Mouse (Mus musculus) heart, adult 2 months (tissue): ENCODE data around the gene Cfap45. TPM values are rescaled to one million over a fixed set of nuclear protein-coding genes. Genes with fewer than 3 reads are reported as not detected.

Experiments used
- DNase-seq, 2 experiments: peaks; one replicate each; pipeline ENCODE4 v3.0.0; 2021
- H3K27ac ChIP-seq: fragments of 200-600 bp; 2 replicates; pipeline ENCODE4 v1.8.1; 2022
- H3K27me3 ChIP-seq: fragments of 200-500 bp; 2 replicates; pipeline ENCODE4 v1.6.1; 2012; ENCODE audit warnings: mild to moderate bottlenecking, low read length, inconsistent platforms, mixed read lengths; ENCODE audit not compliant: control insufficient read depth, insufficient read depth
- H3K36me3 ChIP-seq: fragments of 200-500 bp; 2 replicates; pipeline ENCODE4 v1.6.1; 2012; ENCODE audit warnings: low read length, inconsistent platforms; ENCODE audit not compliant: control insufficient read depth, insufficient read depth
- H3K4me1 ChIP-seq: fragments of 200-500 bp; 2 replicates; pipeline ENCODE4 v1.6.1; 2011; ENCODE audit warnings: low read length; ENCODE audit not compliant: control insufficient read depth, insufficient read depth
- H3K4me3 ChIP-seq: fragments of 200-600 bp; 2 replicates; pipeline ENCODE4 v1.8.1; 2022
- H3K79me2 ChIP-seq: fragments of 200-500 bp; replicated peaks from 2 replicates; pipeline ENCODE4 v1.6.1; 2012; ENCODE audit warnings: mild to moderate bottlenecking, inconsistent platforms, low read length, moderate library complexity, mixed read lengths; ENCODE audit not compliant: control insufficient read depth, insufficient read depth
- H3K9ac ChIP-seq: fragments of 200-500 bp; 2 replicates; pipeline ENCODE4 v1.6.1; 2012; ENCODE audit warnings: low read depth, mild to moderate bottlenecking, control low read depth, inconsistent platforms, low read length, mixed read lengths
- CTCF ChIP-seq: fragments of 200-600 bp; IDR thresholded peaks from 2 replicates; pipeline ENCODE4 v1.8.1; 2022; ENCODE audit warnings: antibody characterized with exemption, mild to moderate bottlenecking, moderate library complexity
- EP300 ChIP-seq: fragments of 200-500 bp; IDR thresholded peaks from 2 replicates; pipeline ENCODE4 v1.6.1; 2011; ENCODE audit warnings: low read depth, low read length, control low read depth; ENCODE audit not compliant: insufficient read depth
- POLR2A ChIP-seq: fragments of 200-500 bp; IDR thresholded peaks from 2 replicates; pipeline ENCODE4 v1.6.1; 2011; ENCODE audit warnings: mild to moderate bottlenecking, low read depth, low read length, control low read depth; ENCODE audit not compliant: insufficient read depth
- WGBS: fragments of 180-500 bp; shearing (Covaris S2); methylation state at CpG from one replicate; pipeline ENCODE4 v1.1.7; 2018; 5-methylcytosine and 5-hydroxymethylcytosine counted together
- intact Hi-C: fragments of 180-260 bp; cut with DNase I; formaldehyde crosslinking; loops from one replicate; pipeline ENCODE4 v1.15.1; 2025
- polyA plus RNA-seq: library from polyadenylated mRNA; depleted of rRNA; stranded (reverse); fragments of >200 nt; gene quantifications from 2 replicates; pipeline ENCODE4 v1.2.3, GENCODE M21; 2012
- total RNA-seq, 2 experiments: library from RNA; stranded (reverse); gene quantifications; 2 replicates each; pipeline ENCODE4 v1.2.3; 2021

Cfap45 gene
- total and polyA plus RNA-seq, 3 experiments: 0.39 to 0.53 (median 0.52) TPM

DNA sequence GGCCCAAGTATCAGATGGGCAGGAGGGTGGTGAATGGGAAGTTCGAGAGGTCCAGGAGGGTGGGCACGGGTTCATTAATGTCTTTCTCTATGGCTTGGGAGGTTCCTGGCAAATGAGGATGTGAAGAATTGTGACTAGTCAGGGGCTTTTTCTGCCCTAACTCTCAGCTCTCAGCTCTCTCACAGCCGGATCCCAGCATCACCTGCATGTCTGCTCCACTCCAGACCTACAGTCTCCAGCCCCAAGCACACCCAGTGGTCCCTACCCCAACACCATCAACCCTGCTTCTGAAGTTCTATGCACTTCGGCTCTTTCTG lies 6.4 kb upstream of the Cfap45 start:
- WGBS: 16% methylated on average over 4 of the region's 4 CpGs
- no peak overlapping the region for H3K4me3 ChIP-seq

DNA sequence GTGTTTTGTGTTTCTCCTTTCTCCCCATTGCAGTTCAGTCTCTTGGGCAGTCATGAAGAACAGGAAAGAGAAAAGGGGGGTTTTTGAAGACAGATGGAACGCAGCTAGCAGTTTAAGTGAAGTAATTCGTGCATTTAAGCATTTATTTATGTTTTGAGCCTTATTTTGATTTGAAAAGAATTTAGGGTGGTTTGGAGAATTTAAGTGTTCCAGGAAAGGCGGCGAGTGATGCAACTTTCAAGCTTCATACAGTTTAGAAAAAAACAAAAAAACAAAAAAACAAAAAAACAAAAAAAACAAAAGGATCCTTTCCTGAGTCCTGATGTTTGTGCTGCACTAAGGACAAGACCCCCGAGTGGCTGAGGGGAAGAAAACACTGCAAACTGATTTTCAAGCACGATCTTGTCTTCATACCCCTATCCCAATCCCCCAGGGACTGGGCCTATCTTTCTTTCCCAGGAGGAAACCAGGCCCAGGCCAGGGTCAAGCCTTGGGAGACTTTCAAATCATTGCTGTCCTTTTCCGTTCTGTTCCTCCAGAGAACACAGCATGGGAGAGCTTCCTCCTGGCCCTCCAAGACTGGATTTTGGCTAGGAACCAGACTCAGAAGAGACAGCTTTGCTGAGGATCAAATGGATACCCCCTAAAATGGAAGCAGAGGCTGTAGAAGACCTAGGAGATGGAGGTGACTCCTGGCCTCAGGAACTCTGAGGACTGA lies 5.9 kb upstream of the Cfap45 start:
- 49% methylated on average over 7 of the region's 7 CpGs for WGBS
- DNase-seq: peak in 1 of 2 experiments; percentile 56
- H3K4me1 ChIP-seq: peaks cover 27% of the 10 kb centered on the region

More for the DNA sequence above, 6.4 kb upstream of the Cfap45 start:
- no peaks in the 10 kb centered on the region for H3K27me3 ChIP-seq
- no peak for TF ChIP-seq EP300
- no peak for TF ChIP-seq CTCF
- TF ChIP-seq POLR2A: 0 out of 2 replicates have a peak, but pooled peaks have one; percentile 41
- H3K79me2 ChIP-seq: no peaks in the 10 kb centered on the region
- H3K9ac ChIP-seq: no peak overlapping the region
- peaks cover 27% of the 10 kb centered on the region for H3K4me1 ChIP-seq
- H3K36me3 ChIP-seq: peaks cover 8% of the 10 kb centered on the region; the same call in 1 of the 2 replicates
- intact Hi-C loops: loop anchor here (10.0 kb wide), 1 partner anchor 289 kb away; no protein-coding TSS in a partner anchor
- no peak for DNase-seq
- H3K27ac ChIP-seq: peak overlapping the region; percentile 67

DNA sequence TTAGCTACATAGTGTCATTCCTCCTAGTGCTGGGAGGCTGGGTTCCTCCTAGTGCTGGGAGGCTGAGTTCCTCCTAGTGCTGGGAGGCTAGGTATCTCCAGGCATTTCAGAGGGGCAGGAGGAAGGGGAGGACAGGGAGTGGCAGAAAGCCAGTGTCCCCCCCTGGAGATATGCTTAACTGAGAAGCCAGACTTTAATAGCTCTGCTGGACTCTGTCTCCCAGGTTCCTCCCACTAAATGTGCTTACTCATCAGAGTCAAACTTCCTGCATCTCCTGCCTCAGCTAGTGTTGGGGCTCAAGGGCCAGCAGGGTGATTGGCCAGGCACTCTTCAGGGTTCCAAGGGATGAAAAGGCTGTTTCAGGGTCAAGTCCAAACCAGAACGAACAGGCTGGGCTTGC lies 5.2 kb upstream of the Cfap45 start:
- intact Hi-C loops: loop anchor here (10.0 kb wide), 1 partner anchor 291 kb away; no protein-coding TSS in a partner anchor
- H3K9ac ChIP-seq: no peak overlapping the region
- peaks cover 29% of the 10 kb centered on the region for H3K4me1 ChIP-seq
- TF ChIP-seq CTCF (no peak), POLR2A (no peak), EP300 (no peak)
- H3K4me3 ChIP-seq: no peak overlapping the region
- WGBS: 69% methylated on average over 1 of the region's 1 CpGs
- no peaks in the 10 kb centered on the region; the same call in 1 of the 2 replicates for H3K27me3 ChIP-seq
- H3K27ac ChIP-seq: peak overlapping the region; percentile 67
- peak in 1 of 2 experiments; percentile 44 for DNase-seq
- H3K36me3 ChIP-seq: peaks cover 10% of the 10 kb centered on the region; the same call in 1 of the 2 replicates
- H3K79me2 ChIP-seq: no peaks in the 10 kb centered on the region

More for the DNA sequence above, 5.9 kb upstream of the Cfap45 start:
- H3K36me3 ChIP-seq: peaks cover 8% of the 10 kb centered on the region; the same call in 1 of the 2 replicates
- TF ChIP-seq EP300: peak; percentile 31; the same call in 1 of the 2 replicates
- TF ChIP-seq CTCF: no peak
- TF ChIP-seq POLR2A: 0 out of 2 replicates have a peak, but pooled peaks have one; percentile 31
- H3K27me3 ChIP-seq: no peaks in the 10 kb centered on the region; the same call in 1 of the 2 replicates
- intact Hi-C loops: loop anchor here (10.0 kb wide), 1 partner anchor 290 kb away; no protein-coding TSS in a partner anchor
- no peaks in the 10 kb centered on the region for H3K79me2 ChIP-seq
- H3K4me3 ChIP-seq: no peak overlapping the region
- H3K27ac ChIP-seq: peak overlapping the region; percentile 67
- no peak overlapping the region for H3K9ac ChIP-seq

DNA sequence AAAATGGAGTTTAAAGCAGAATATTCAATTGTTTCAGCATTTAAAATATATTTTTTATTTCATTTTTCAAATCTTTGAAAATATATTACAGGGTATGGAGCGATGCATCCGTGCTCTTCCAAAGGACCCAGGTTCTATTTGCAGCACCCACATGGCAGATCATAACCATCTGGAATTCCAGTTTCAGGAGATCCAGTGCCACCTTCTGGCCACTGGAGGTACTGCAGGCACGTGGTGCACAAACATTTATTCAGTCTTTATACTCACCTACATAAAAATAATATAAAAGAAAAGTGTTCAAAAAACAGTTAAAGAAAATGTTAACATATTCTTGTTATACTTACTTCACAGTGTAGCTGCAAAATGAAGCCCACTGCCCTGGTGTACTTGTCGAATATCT lies 2.6 kb upstream of the Cfap45 start:
- H3K9ac ChIP-seq: no peak overlapping the region
- no peaks in the 10 kb centered on the region for H3K79me2 ChIP-seq
- peaks cover 32% of the 10 kb centered on the region for H3K4me1 ChIP-seq
- WGBS: 80% methylated on average over 4 of the region's 4 CpGs
- peaks cover 10% of the 10 kb centered on the region; the same call in 1 of the 2 replicates for H3K36me3 ChIP-seq
- no peak for DNase-seq
- no peak overlapping the region for H3K27ac ChIP-seq
- TF ChIP-seq CTCF (peak; percentile 71), POLR2A (no peak)
- no peaks in the 10 kb centered on the region; the same call in 1 of the 2 replicates for H3K27me3 ChIP-seq
- intact Hi-C loops: loop anchor here (10.0 kb wide), 1 partner anchor 293 kb away; no protein-coding TSS in a partner anchor
- H3K4me3 ChIP-seq: no peak overlapping the region

DNA sequence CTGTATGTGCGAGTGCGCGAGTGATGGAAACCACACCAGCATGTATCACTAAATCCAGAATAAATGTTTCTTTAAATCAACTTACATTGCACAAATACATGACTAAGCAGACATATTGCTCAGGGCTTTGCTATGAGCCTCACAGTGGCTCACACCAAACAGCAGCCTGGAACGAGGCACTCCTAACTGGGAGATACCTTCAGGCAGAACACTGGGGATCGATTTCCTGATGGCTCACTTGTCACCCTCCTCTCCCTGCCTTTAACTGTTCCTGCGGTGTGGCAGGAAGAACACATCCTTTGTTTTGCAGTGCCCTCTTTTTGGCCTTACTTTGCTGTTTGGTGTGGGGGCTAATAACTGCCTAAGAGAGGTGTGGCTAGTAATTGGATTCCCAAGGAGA lies 957 bp upstream of the Cfap45 start:
- peaks cover 27% of the 10 kb centered on the region for H3K4me1 ChIP-seq
- H3K27ac ChIP-seq: no peak overlapping the region; the same call in 1 of the 2 replicates
- intact Hi-C loops: loop anchor here (10.0 kb wide), 1 partner anchor 295 kb away; no protein-coding TSS in a partner anchor
- H3K9ac ChIP-seq: no peak overlapping the region
- H3K36me3 ChIP-seq: peaks cover 4% of the 10 kb centered on the region; the same call in 1 of the 2 replicates
- no peaks in the 10 kb centered on the region for H3K79me2 ChIP-seq
- TF ChIP-seq EP300 (no peak), CTCF (no peak), POLR2A (no peak)
- 60% methylated on average over 6 of the region's 6 CpGs for WGBS
- no peak overlapping the region for H3K4me3 ChIP-seq
- no peak for DNase-seq
- no peaks in the 10 kb centered on the region; the same call in 1 of the 2 replicates for H3K27me3 ChIP-seq

DNA sequence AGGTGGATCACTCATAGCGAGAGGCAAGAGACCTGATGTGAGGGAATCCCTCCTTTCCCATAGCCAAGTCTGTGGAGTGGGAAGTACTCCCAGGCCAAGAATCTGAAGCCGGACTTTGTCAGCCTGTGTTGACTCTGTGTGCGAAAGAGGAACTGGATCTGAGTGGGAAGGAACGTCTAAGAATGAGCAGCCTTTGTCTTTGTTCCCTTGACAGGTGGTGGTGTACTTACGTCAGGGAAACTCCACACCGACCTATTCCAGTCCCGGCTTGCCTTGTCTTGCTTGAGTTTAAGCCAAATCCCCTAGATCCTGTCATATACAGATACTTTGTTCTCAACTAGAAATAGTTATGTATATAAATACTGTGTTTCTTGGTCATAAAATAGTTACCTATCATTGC lies 1.9 kb downstream of the Cfap45 start:
- Histone ChIP-seq H3K4me3 (no peak overlapping the region), H3K27ac (peak overlapping the region; percentile 17), H3K4me1 (peaks cover 27% of the 10 kb centered on the region), H3K9ac (no peak overlapping the region), H3K36me3 (peaks cover 2% of the 10 kb centered on the region; the same call in 1 of the 2 replicates), H3K79me2 (no peaks in the 10 kb centered on the region), H3K27me3 (no peaks in the 10 kb centered on the region; the same call in 1 of the 2 replicates)
- TF ChIP-seq EP300 (peak; percentile 38; the same call in 1 of the 2 replicates), CTCF (no peak)
- WGBS: 52% methylated on average over 7 of the region's 7 CpGs
- no peak for DNase-seq
- intact Hi-C loops: no loop called here
